Mouse (Mus musculus) CH12.LX (cell line): ENCODE results near the gene Irf2. TPM values are rescaled to one million over a fixed set of nuclear protein-coding genes. Genes with fewer than 3 reads are reported as not detected.

ENCODE experiments used
- DNase-seq: peaks from one replicate; pipeline ENCODE4 v3.0.0-alpha.2; 2013; ENCODE audit errors: extremely low read depth
- H3K27ac ChIP-seq: 2 replicates; pipeline ENCODE4 v1.5.1; 2012; ENCODE audit warnings: low read depth, mild to moderate bottlenecking, control low read depth, moderate library complexity; ENCODE audit not compliant: insufficient read depth
- H3K27me3 ChIP-seq: replicated peaks from 2 replicates; pipeline ENCODE3; 2012; ENCODE audit warnings: inconsistent platforms
- H3K36me3 ChIP-seq, 2 experiments: replicated peaks in 1 of 2; 2 replicates each; pipeline versions ENCODE3 to v1.6.1; 2012; ENCODE audit warnings: inconsistent platforms in 1 of 2, low read length in 1 of 2, mild to moderate bottlenecking in 1 of 2, mixed read lengths in 1 of 2, moderate library complexity in 1 of 2; ENCODE audit not compliant: control insufficient read depth in 1 of 2, insufficient read depth in 1 of 2
- H3K4me1 ChIP-seq, 2 experiments: 2 replicates each; pipeline ENCODE4 v1.6.1; 2012; ENCODE audit warnings: inconsistent platforms in 1 of 2, moderate library complexity in 1 of 2; ENCODE audit not compliant: insufficient read depth in 2 of 2, control insufficient read depth in 1 of 2
- H3K4me2 ChIP-seq: 2 replicates; pipeline ENCODE4 v1.6.1; 2012; ENCODE audit warnings: low read depth, mild to moderate bottlenecking, control low read depth; ENCODE audit not compliant: poor library complexity, insufficient read depth, severe bottlenecking
- H3K4me3 ChIP-seq, 3 experiments: fragments of 150-350 bp in 1 of 3; sonication (generic) in 1 of 3; replicated peaks in 1 of 3; 2 replicates each; pipeline versions ENCODE3 to v1.5.1; 2011 to 2012; ENCODE audit warnings: low read depth in 2 of 3, low read length in 2 of 3, mild to moderate bottlenecking in 2 of 3, moderate library complexity in 2 of 3, control low read depth in 1 of 3, improper control_type of control experiment in 1 of 3, inconsistent platforms in 1 of 3, mixed read lengths in 1 of 3; ENCODE audit not compliant: poor library complexity in 1 of 3
- H3K79me2 ChIP-seq: replicated peaks from 2 replicates; pipeline ENCODE4 v1.6.1; 2012; ENCODE audit warnings: mild to moderate bottlenecking, moderate library complexity; ENCODE audit not compliant: control insufficient read depth, poor library complexity, insufficient read depth, severe bottlenecking; ENCODE audit errors: extremely low read depth
- H3K9ac ChIP-seq: 2 replicates; pipeline ENCODE4 v1.6.1; 2012; ENCODE audit warnings: low read depth, mild to moderate bottlenecking, control low read depth, moderate library complexity; ENCODE audit not compliant: insufficient read depth
- H3K9me3 ChIP-seq: replicated peaks from 2 replicates; pipeline ENCODE3; 2012; ENCODE audit warnings: low read length, inconsistent platforms, mixed read lengths
- BHLHE40 ChIP-seq: IDR thresholded peaks from 2 replicates; pipeline ENCODE4 v1.6.1; 2011; ENCODE audit warnings: mild to moderate bottlenecking, low read depth, low read length, improper control_type of control experiment
- CHD1 ChIP-seq: IDR thresholded peaks from 2 replicates; pipeline ENCODE4 v1.6.1; 2012; ENCODE audit warnings: low read depth, low read length, improper control_type of control experiment, inconsistent platforms
- CTCF ChIP-seq, 2 experiments: IDR thresholded peaks in 1 of 2; conservative IDR thresholded peaks in 1 of 2; 2 replicates each; pipeline ENCODE4 v1.5.1; 2011 to 2012; ENCODE audit warnings: low read depth in 2 of 2, low read length in 2 of 2, improper control_type of control experiment in 1 of 2, inconsistent platforms in 1 of 2, mild to moderate bottlenecking in 1 of 2, moderate library complexity in 1 of 2
- E2F4 ChIP-seq: IDR thresholded peaks from 2 replicates; pipeline ENCODE4 v1.6.1; 2011; ENCODE audit warnings: low read depth, low read length, improper control_type of control experiment; ENCODE audit not compliant: insufficient replicate concordance
- ELF1 ChIP-seq: IDR thresholded peaks from 2 replicates; pipeline ENCODE4 v1.6.1; 2014; ENCODE audit warnings: low read depth, mild to moderate bottlenecking, inconsistent platforms, low read length, improper control_type of control experiment
- GABPA ChIP-seq: IDR thresholded peaks from 2 replicates; pipeline ENCODE4 v1.6.1; 2012; ENCODE audit warnings: low read depth, low read length, improper control_type of control experiment, inconsistent platforms; ENCODE audit not compliant: insufficient replicate concordance
- HCFC1 ChIP-seq: IDR thresholded peaks from 2 replicates; pipeline ENCODE4 v1.6.1; 2012; ENCODE audit warnings: low read depth, mild to moderate bottlenecking, inconsistent platforms, low read length, improper control_type of control experiment
- JUN ChIP-seq: IDR thresholded peaks from 2 replicates; pipeline ENCODE4 v1.6.1; 2011; ENCODE audit warnings: low read depth, mild to moderate bottlenecking, low read length, improper control_type of control experiment, moderate library complexity; ENCODE audit not compliant: insufficient read depth
- JUND ChIP-seq: conservative IDR thresholded peaks from 2 replicates; pipeline ENCODE4 v1.6.1; 2011; ENCODE audit warnings: low read depth, low read length, improper control_type of control experiment
- MAFK ChIP-seq: IDR thresholded peaks from 2 replicates; pipeline ENCODE4 v1.6.1; 2011; ENCODE audit warnings: low read length, improper control_type of control experiment; ENCODE audit not compliant: insufficient replicate concordance
- MXI1 ChIP-seq: IDR thresholded peaks from 2 replicates; pipeline ENCODE4 v1.6.1; 2011; ENCODE audit warnings: mild to moderate bottlenecking, low read depth, low read length, improper control_type of control experiment
- MYC ChIP-seq: IDR thresholded peaks from 2 replicates; pipeline ENCODE4 v1.6.1; 2011; ENCODE audit warnings: low read depth, mild to moderate bottlenecking, improper control_type of control experiment, low read length
- PAX5 ChIP-seq: IDR thresholded peaks from 2 replicates; pipeline ENCODE4 v1.6.1; 2012; ENCODE audit warnings: low read length, inconsistent platforms, mixed read lengths
- POLR2A ChIP-seq: IDR thresholded peaks from 2 replicates; pipeline ENCODE4 v1.6.1; 2011; ENCODE audit warnings: low read depth, mild to moderate bottlenecking, improper control_type of control experiment, low read length
- SIN3A ChIP-seq: IDR thresholded peaks from 2 replicates; pipeline ENCODE4 v1.6.1; 2012; ENCODE audit warnings: low read length, improper control_type of control experiment, inconsistent platforms
- UBTF ChIP-seq: IDR thresholded peaks from 2 replicates; pipeline ENCODE4 v1.6.1; 2012; ENCODE audit warnings: low read depth, mild to moderate bottlenecking, inconsistent platforms, low read length, improper control_type of control experiment, moderate library complexity
- USF2 ChIP-seq: conservative IDR thresholded peaks from 2 replicates; pipeline ENCODE4 v1.6.1; 2011; ENCODE audit warnings: low read depth, low read length, improper control_type of control experiment
- ZKSCAN1 ChIP-seq: IDR thresholded peaks from 2 replicates; pipeline ENCODE4 v1.6.1; 2012; ENCODE audit warnings: low read depth, inconsistent platforms, low read length, improper control_type of control experiment, borderline replicate concordance
- dilution Hi-C: fragments of 300-500 bp; cut with MboI; formaldehyde crosslinking; loops from 2 replicates; pipeline ENCODE4 v1.14.3; 2020; ENCODE audit warnings: low sequenced_read_pairs; ENCODE audit not compliant: extremely low pct_unique_long_range_greater_than_20kb, extremely low pct_ligation_motif_present
- in situ Hi-C: fragments of 300-500 bp; cut with MboI; formaldehyde crosslinking; loops from 3 replicates; pipeline ENCODE4 v1.14.3; 2019; ENCODE audit warnings: low sequenced_read_pairs, low pct_ligation_motif_present, low pct_unique_long_range_greater_than_20kb, mixed read lengths
- polyA plus RNA-seq: library from polyadenylated mRNA; unstranded; fragments of >175 nt; gene quantifications from 2 replicates; pipeline ENCODE4 v1.2.1, GENCODE M21; 2012; ENCODE audit warnings: low read depth; ENCODE audit not compliant: insufficient read length
- total RNA-seq, 2 experiments: library from RNA; depleted of rRNA; stranded (reverse); fragments of 300-350 nt in 1 of 2; fragments of >200 nt in 1 of 2; gene quantifications; 2 replicates each; pipeline ENCODE4 v1.2.3; 2012 to 2014

The Irf2 gene
- total and polyA plus RNA-seq, 3 experiments: 7.1 to 37.4 (median 10.2) TPM

DNA sequence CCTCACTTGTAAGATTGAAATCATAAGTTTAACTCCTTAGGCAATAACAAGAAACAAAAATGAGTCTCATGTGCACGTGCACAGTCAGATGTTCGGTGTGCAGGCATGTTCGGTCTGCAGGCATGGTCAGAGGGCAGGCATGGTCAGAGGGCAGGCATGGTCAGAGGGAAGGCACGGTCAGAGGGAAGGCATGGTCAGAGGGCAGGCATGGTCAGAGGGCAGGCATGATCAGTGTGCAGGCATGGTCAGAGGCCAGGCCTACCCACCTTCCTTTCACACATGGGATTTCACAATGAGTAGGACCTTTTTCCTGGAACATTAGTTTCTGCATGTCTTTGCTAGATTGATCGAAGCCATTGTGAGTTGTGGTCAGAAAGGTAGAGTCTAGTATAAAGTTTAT, 65.2 kb downstream of the Irf2 start:
- H3K27me3 ChIP-seq: no peaks in the 10 kb centered on the region
- peaks cover 6% of the 10 kb centered on the region; the same call in 1 of the 2 replicates for H3K79me2 ChIP-seq
- H3K27ac ChIP-seq: no peak overlapping the region
- no peak overlapping the region for H3K4me2 ChIP-seq
- peaks cover 5% of the 10 kb centered on the region for H3K9me3 ChIP-seq
- H3K4me3 ChIP-seq: no peak overlapping the region
- no peak overlapping the region for H3K9ac ChIP-seq
- in situ Hi-C loops (no loop called here), dilution Hi-C loops (no loop called here)
- DNase-seq: no peak
- H3K4me1 ChIP-seq: peaks cover 8 to 53% of the 10 kb centered on the region in 2 experiments
- H3K36me3 ChIP-seq: peaks cover 33 to 74% of the 10 kb centered on the region in 2 experiments
- no peak for TF ChIP-seq POLR2A
- TF ChIP-seq UBTF: no peak

GRCm38 (mm10) chr8:46811021-46811622, 71.6 kb downstream of the Irf2 start:
- H3K36me3 ChIP-seq: peaks cover 46 to 87% of the 10 kb centered on the region in 2 experiments
- dilution Hi-C loops (no loop called here), in situ Hi-C loops (no loop called here)
- H3K27me3 ChIP-seq: no peaks in the 10 kb centered on the region
- H3K79me2 ChIP-seq: no peaks in the 10 kb centered on the region
- peaks cover 4% of the 10 kb centered on the region for H3K9me3 ChIP-seq
- H3K27ac ChIP-seq: no peak overlapping the region
- peaks cover 0 to 2% of the 10 kb centered on the region in 2 experiments; a peak in 1 of 4 replicates for H3K4me1 ChIP-seq
- no peak for TF ChIP-seq UBTF
- TF ChIP-seq SIN3A: no peak
- no peak for TF ChIP-seq JUN
- TF ChIP-seq E2F4: no peak
- TF ChIP-seq USF2: no peak
- no peak for TF ChIP-seq MXI1
- TF ChIP-seq PAX5: no peak
- no peak for TF ChIP-seq ZKSCAN1
- no peak for TF ChIP-seq CHD1
- TF ChIP-seq ELF1: no peak
- no peak for TF ChIP-seq MAFK
- TF ChIP-seq JUND: no peak
- no peak for TF ChIP-seq HCFC1
- no peak for TF ChIP-seq MYC
- no peak for TF ChIP-seq CTCF (conservative IDR thresholded peaks at IDR 0.05 in 1 of 2, IDR thresholded peaks at IDR 0.05 in 1 of 2; ENCODE audit: low read depth in 2 of 2, low read length in 2 of 2)
- TF ChIP-seq GABPA: no peak
- no peak for TF ChIP-seq BHLHE40
- H3K4me3 ChIP-seq: no peak overlapping the region
- H3K4me2 ChIP-seq: no peak overlapping the region
- no peak overlapping the region for H3K9ac ChIP-seq
- no peak for DNase-seq
